Mouse (Mus musculus) brain, embryonic 18.5 days (tissue): Measurements from ENCODE around the gene Elp5.
"Not testable (repeated sequence)": the region's sequence is repeated elsewhere in the genome, so short reads cannot be mapped to it uniquely, and the experiment has no call there.

Experiments used
- DNase-seq: peaks from one replicate; pipeline ENCODE4 v3.0.0-alpha.2; 2012; ENCODE audit warnings: low read depth, low spot score

Gene Elp5

GRCm38 (mm10) chr11:69982225-69982624 lies at the start of gene Elp5:
Elp5 (minus strand) TSS chr11:69982517.
- DNase-seq: no peak

GRCm38 (mm10) chr11:70031321-70031670 lies 49.0 kb upstream of the Elp5 start:
- no peak for DNase-seq

- DNase-seq: no peak
Observed at GRCm38 (mm10) chr11:70030651-70031320, 48.5 kb upstream of the Elp5 start.

GRCm38 (mm10) chr11:70029829-70030550 lies 47.7 kb upstream of the Elp5 start:
- DNase-seq: no peak

- peak; percentile 95 for DNase-seq
Observed at GRCm38 (mm10) chr11:70029130-70029801, 46.9 kb upstream of the Elp5 start.

GRCm38 (mm10) chr11:70028401-70029129 lies 46.2 kb upstream of the Elp5 start:
- no peak for DNase-seq

- no peak for DNase-seq
Observed at GRCm38 (mm10) chr11:70027397-70027796, 45.1 kb upstream of the Elp5 start.

GRCm38 (mm10) chr11:70026689-70027088 lies 44.4 kb upstream of the Elp5 start:
- no peak for DNase-seq

GRCm38 (mm10) chr11:70024151-70024514 lies 41.8 kb upstream of the Elp5 start:
- no peak for DNase-seq

GRCm38 (mm10) chr11:70023481-70024150 lies 41.3 kb upstream of the Elp5 start:
- no peak for DNase-seq

GRCm38 (mm10) chr11:70021264-70022132 lies 39.2 kb upstream of the Elp5 start:
- peak; percentile 98 for DNase-seq

GRCm38 (mm10) chr11:70020731-70021263 lies 38.5 kb upstream of the Elp5 start:
- peak; percentile 82 for DNase-seq

- DNase-seq: no peak
Observed at GRCm38 (mm10) chr11:70020022-70020631, 37.8 kb upstream of the Elp5 start.

GRCm38 (mm10) chr11:70019495-70020021 lies 37.2 kb upstream of the Elp5 start:
- DNase-seq: no peak

GRCm38 (mm10) chr11:70018131-70018990 lies 36.0 kb upstream of the Elp5 start:
- DNase-seq: peak; percentile 78

- no peak for DNase-seq
Observed at GRCm38 (mm10) chr11:70017199-70017767, 35.0 kb upstream of the Elp5 start.

GRCm38 (mm10) chr11:70016669-70017068 lies 34.4 kb upstream of the Elp5 start, which contains the start of gene Dlg4:
Dlg4 (plus strand) TSS chr11:70016942.
- no peak for DNase-seq

GRCm38 (mm10) chr11:70016177-70016576 lies 33.9 kb upstream of the Elp5 start:
- not testable (repeated sequence) for DNase-seq
